ENCODE assay signal across 22 mouse cellular contexts in the genomic region with DNA sequence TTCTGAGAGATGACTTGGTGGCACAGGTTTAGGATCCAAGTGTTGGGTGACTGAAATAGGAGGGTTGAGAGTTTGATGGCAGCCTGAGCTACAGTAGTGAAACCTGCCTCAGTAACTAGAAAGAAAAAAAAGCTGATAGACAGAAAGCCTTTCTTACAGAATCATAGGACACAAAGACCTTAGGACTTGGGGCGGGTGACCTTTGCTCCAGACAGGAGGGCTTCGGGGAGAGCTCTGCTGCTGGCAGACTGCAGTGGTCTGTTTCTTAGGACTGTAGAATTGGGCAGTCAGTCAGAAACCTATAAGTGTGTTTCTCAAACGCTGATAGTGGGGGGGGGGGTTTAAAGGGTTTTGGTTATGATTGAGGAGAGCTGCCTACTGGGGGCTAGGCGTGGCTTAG.
"Had no signal": no experiment of that assay in that cellular context is flagged by ENCODE, and none has a peak within 500 bp of the region (broad histone marks: within the 10 kb centered on the region; RNA-seq: fewer than 3 reads in every experiment).

No protein-coding gene starts in this region.

- H3K9me3 ChIP-seq: limb, embryonic 10.5 days; limb, embryonic 13.5 days; liver, embryonic 12.5 days; liver, embryonic 15.5 days; lung, embryonic 15.5 days; megakaryocyte, embryonic 14.5 days; neural tube, embryonic 12.5 days; neural tube, embryonic 15.5 days; stomach, embryonic 15.5 days had no signal

- H3K27ac ChIP-seq: layer of hippocampus, adult 2 months; limb, embryonic 10.5 days; limb, embryonic 13.5 days; liver, embryonic 12.5 days; liver, embryonic 15.5 days; lung, embryonic 15.5 days; neural tube, embryonic 12.5 days; neural tube, embryonic 15.5 days; stomach, embryonic 15.5 days had no signal

- ATAC-seq: intestine, postnatal 0 days; liver, embryonic 12.5 days had no signal

- DNase-seq: layer of hippocampus, adult 9-11 months; liver; lung, adult 18-20 months; lung, postnatal 10 days; lung, postnatal 36 days; midbrain, embryonic 14.5 days; retina, postnatal 1 day; right cerebral cortex, postnatal 25 days; spleen, adult 18-20 months; thymus, postnatal 25 days had no signal

- H3K27me3 ChIP-seq: limb, embryonic 13.5 days; liver, embryonic 12.5 days; liver, embryonic 15.5 days; lung, embryonic 15.5 days; megakaryocyte, embryonic 14.5 days; neural tube, embryonic 12.5 days; neural tube, embryonic 15.5 days; stomach, embryonic 15.5 days had no signal

- H3K4me1 ChIP-seq: limb, embryonic 10.5 days; limb, embryonic 13.5 days; lung, embryonic 15.5 days; neural tube, embryonic 12.5 days; neural tube, embryonic 15.5 days; stomach, embryonic 15.5 days had no signal

- H3K4me3 ChIP-seq: layer of hippocampus, adult 2 months; limb, embryonic 10.5 days; limb, embryonic 13.5 days; liver, embryonic 12.5 days; liver, embryonic 15.5 days; lung, embryonic 15.5 days; megakaryocyte, embryonic 14.5 days; neural tube, embryonic 12.5 days; neural tube, embryonic 15.5 days; stomach, embryonic 15.5 days had no signal

- H3K9ac ChIP-seq: limb, embryonic 13.5 days; liver, embryonic 12.5 days; liver, embryonic 15.5 days; lung, embryonic 15.5 days; neural tube, embryonic 12.5 days; neural tube, embryonic 15.5 days; stomach, embryonic 15.5 days had no signal

- H3K4me2 ChIP-seq: limb, embryonic 13.5 days; liver, embryonic 12.5 days; liver, embryonic 15.5 days; lung, embryonic 15.5 days; midbrain, embryonic 11.5 days; neural tube, embryonic 12.5 days; neural tube, embryonic 15.5 days; stomach, embryonic 15.5 days had no signal
